Mouse (Mus musculus) testis, adult 2 months (tissue): ENCODE results near the gene Rpl41. TPM values are rescaled to one million over a fixed set of nuclear protein-coding genes. Genes with fewer than 3 reads are reported as not detected.

ENCODE experiments used
- H3K27ac ChIP-seq: fragments of 200-500 bp; 2 replicates; pipeline ENCODE4 v1.5.1; 2012; ENCODE audit warnings: low read depth, low read length; ENCODE audit not compliant: control insufficient read depth, insufficient read depth
- H3K27me3 ChIP-seq: fragments of 200-500 bp; 2 replicates; pipeline ENCODE4 v1.6.1; 2012; ENCODE audit warnings: mild to moderate bottlenecking, low read length, moderate library complexity; ENCODE audit not compliant: control insufficient read depth, insufficient read depth
- H3K36me3 ChIP-seq: fragments of 200-500 bp; 2 replicates; pipeline ENCODE4 v1.6.1; 2012; ENCODE audit warnings: mild to moderate bottlenecking, low read length; ENCODE audit not compliant: control insufficient read depth, insufficient read depth
- H3K4me1 ChIP-seq: fragments of 200-500 bp; 2 replicates; pipeline ENCODE4 v1.6.1; 2012; ENCODE audit warnings: low read length; ENCODE audit not compliant: control insufficient read depth, insufficient read depth
- H3K4me3 ChIP-seq: fragments of 200-500 bp; 2 replicates; pipeline ENCODE4 v1.5.1; 2012; ENCODE audit warnings: low read depth, mild to moderate bottlenecking, low read length, moderate library complexity, mixed read lengths; ENCODE audit not compliant: control insufficient read depth
- CTCF ChIP-seq: fragments of 200-500 bp; IDR thresholded peaks from 2 replicates; pipeline ENCODE4 v1.5.1; 2012; ENCODE audit warnings: low read depth, mild to moderate bottlenecking, inconsistent platforms, low read length, moderate library complexity; ENCODE audit not compliant: control insufficient read depth, insufficient read depth, insufficient replicate concordance
- POLR2A ChIP-seq: fragments of 200-500 bp; IDR thresholded peaks from 2 replicates; pipeline ENCODE4 v1.6.1; 2012; ENCODE audit warnings: low read depth, mild to moderate bottlenecking, inconsistent platforms, low read length, moderate library complexity; ENCODE audit not compliant: control insufficient read depth
- polyA plus RNA-seq: library from polyadenylated mRNA; depleted of rRNA; stranded (reverse); fragments of >200 nt; gene quantifications from 2 replicates; pipeline ENCODE4 v1.2.3, GENCODE M21; 2012

The Rpl41 gene
- polyA plus RNA-seq, 1 experiment: 1,504 TPM

DNA sequence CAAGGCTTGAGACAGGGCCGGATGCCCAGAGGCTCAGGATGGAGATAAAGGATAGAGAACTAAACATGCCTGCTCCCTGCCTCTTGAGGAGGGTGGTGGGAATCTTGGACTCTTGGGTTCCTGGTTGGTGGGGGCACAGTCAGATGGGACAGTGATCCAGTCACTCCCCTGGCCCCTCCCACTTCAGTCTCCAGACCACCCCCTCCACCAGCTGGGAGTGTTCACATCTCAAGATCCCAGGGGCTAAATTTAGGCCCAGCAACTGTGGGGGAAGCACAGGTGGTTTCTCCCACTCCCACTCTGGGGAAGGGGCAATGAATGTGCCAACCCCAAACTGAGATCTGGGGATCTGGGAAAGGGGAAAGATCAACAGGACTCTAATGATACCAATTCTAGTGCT, 39.0 kb upstream of the Rpl41 start:
- Histone ChIP-seq H3K4me3 (no peak overlapping the region), H3K27me3 (no peaks in the 10 kb centered on the region; the same call in 1 of the 2 replicates), H3K4me1 (peaks cover 24% of the 10 kb centered on the region), H3K36me3 (no peaks in the 10 kb centered on the region), H3K27ac (no peak overlapping the region)
- TF ChIP-seq CTCF (no peak), POLR2A (no peak)

DNA sequence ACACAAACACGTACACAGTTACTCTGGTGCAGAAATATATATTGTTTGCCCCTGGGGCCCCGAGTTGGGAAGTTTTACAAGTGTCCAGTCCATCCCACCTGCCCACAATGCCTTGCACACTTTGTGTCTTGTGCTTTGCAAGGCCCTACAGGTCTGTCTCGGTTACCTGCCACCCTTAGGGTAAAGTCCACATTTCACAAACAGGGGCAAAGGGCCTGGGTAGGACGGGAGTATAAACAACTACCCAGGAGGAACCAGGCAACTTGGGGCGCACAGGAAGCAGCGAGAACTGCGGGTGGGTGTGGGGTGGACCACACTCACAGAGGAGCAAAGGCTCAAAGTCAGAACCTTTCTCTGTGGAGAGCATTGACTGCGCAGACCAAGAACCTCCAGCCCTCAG, 38.6 kb upstream of the Rpl41 start:
- Histone ChIP-seq H3K4me1 (peaks cover 26% of the 10 kb centered on the region), H3K27ac (no peak overlapping the region), H3K4me3 (no peak overlapping the region), H3K27me3 (no peaks in the 10 kb centered on the region; the same call in 1 of the 2 replicates), H3K36me3 (no peaks in the 10 kb centered on the region)
- TF ChIP-seq CTCF (no peak), POLR2A (no peak)

DNA sequence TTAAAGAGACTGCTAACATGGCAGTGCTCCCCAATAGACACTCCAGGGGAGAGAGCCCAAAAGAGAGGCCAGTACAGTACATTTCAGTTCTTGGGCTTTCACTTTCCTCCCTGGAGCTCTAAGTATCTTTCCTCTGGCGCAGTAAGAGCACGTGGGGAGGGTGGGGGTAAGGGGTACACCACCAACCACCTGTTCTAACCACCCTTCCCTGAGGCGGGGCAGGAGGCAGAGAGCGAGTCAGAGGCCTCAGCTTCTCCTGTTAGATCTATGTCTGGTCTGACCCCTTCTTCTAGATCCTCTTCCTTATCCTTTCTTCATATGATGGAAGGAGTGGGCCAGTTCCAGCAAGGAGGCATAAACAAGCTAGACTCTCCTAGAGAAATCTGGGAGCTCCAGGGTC, 38.0 kb upstream of the Rpl41 start:
- Histone ChIP-seq H3K36me3 (no peaks in the 10 kb centered on the region), H3K4me3 (no peak overlapping the region), H3K27ac (no peak overlapping the region), H3K27me3 (no peaks in the 10 kb centered on the region; the same call in 1 of the 2 replicates), H3K4me1 (peaks cover 26% of the 10 kb centered on the region)
- no peak for TF ChIP-seq CTCF
- TF ChIP-seq POLR2A: no peak

DNA sequence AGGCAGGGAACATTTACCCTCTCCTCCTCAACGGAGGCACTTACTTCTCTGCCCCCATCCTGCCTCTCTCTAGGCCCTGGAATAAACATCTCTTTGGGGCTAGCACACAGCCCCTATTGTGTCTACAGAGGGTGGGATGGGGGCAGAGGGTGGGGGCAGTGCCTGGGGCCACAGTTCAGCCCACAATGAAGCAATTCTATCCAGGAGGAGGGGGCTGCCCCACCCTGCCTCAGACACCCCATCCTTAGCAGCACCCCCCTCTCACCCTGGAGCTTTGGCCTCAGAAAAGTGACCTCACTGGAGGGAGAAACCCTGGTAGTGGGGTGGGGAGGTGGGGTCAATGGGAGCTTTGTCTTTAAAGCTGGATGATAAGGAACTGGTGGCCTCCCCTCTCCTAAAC, 37.4 kb upstream of the Rpl41 start:
- Histone ChIP-seq H3K27me3 (no peaks in the 10 kb centered on the region; the same call in 1 of the 2 replicates), H3K4me1 (peaks cover 26% of the 10 kb centered on the region), H3K27ac (no peak overlapping the region), H3K36me3 (no peaks in the 10 kb centered on the region), H3K4me3 (no peak overlapping the region)
- TF ChIP-seq POLR2A: no peak
- no peak for TF ChIP-seq CTCF

DNA sequence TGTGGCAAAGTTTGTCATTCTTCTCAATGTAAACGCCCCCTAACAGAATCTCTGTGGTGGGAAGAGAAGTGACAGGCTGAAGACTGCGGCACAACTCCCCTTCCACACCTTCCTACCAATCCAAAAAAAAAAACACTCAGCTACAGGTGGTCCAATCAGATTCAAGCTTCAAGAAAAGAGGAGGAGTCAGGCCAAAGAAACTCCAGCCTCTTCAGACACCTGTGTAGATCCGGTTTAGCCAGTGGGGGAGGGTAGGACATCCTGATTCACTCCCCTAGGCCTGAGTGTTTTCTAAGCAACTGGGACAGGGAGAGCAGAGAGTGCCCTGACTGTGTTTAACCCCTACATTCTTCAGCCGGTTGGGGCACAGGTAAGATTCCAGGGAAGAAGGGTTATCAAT, 35.3 kb upstream of the Rpl41 start:
- Histone ChIP-seq H3K27ac (no peak overlapping the region), H3K36me3 (no peaks in the 10 kb centered on the region), H3K27me3 (no peaks in the 10 kb centered on the region; the same call in 1 of the 2 replicates), H3K4me1 (peaks cover 18% of the 10 kb centered on the region), H3K4me3 (no peak overlapping the region)
- TF ChIP-seq CTCF (no peak), POLR2A (no peak)

DNA sequence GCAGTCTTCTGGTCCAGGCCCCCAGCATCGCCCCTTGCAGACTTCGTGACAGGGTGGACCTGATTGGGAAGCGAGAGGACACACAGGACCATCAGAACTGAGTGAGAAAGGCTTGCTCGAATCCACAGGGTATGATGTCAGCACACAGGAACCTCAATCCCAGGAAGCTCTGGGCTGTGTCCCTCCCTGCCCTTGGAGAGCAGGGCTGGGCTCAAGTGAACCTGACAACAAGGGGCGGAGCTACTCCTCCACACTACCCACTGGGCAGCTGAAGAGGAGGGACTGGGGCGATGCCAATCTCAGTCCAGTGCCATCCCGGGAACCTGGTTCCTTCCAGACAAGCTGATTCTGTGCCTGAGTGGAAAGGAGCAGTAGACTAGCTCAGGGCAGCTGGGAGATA, 34.5 kb upstream of the Rpl41 start:
- H3K4me1 ChIP-seq: peaks cover 13% of the 10 kb centered on the region
- H3K36me3 ChIP-seq: no peaks in the 10 kb centered on the region
- H3K27ac ChIP-seq: no peak overlapping the region
- TF ChIP-seq CTCF: no peak
- no peak for TF ChIP-seq POLR2A
- H3K27me3 ChIP-seq: no peaks in the 10 kb centered on the region
- no peak overlapping the region for H3K4me3 ChIP-seq

DNA sequence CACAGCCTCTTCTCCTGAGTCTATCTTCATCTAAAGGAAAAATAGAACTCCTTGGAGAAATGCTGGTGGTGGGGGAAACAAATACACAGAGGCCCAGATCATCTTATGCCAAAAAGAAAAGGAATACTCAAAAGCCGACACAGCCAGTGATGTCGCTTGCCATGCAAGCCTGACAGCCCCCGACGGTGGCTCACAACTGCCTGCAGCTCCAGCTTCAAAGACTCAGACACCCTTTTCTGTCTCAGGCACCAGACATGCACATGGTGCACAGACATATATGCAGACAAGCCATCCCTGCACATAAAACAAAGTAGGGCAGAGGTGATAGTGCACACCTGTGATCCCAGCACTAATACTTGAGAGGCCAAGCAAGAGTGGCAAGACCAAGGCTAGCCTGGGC, 30.6 kb upstream of the Rpl41 start:
- Histone ChIP-seq H3K4me1 (peaks cover 13% of the 10 kb centered on the region), H3K4me3 (no peak overlapping the region), H3K27me3 (no peaks in the 10 kb centered on the region), H3K27ac (no peak overlapping the region), H3K36me3 (no peaks in the 10 kb centered on the region)
- no peak for TF ChIP-seq CTCF
- no peak for TF ChIP-seq POLR2A

DNA sequence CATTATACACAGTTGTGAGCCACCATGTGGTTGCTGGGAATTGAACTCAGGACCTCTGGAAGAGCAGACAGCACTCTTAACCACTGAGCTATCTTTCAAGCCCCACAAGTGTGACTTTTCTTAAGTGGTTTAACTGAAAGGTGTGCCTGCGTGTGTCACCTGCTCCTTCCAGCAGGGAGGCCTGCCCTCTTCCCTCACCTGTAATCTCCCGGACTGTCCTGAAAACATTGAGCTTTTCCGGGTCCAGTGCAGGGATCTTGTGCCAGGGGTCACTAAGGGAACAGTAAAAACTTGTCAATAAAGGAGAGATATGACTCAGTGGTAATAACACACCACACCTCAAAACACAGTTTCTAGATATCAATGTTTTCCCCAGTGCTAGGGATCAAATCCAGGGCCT, 30.2 kb upstream of the Rpl41 start:
- H3K4me3 ChIP-seq: no peak overlapping the region
- no peaks in the 10 kb centered on the region for H3K27me3 ChIP-seq
- H3K4me1 ChIP-seq: peaks cover 11% of the 10 kb centered on the region
- H3K36me3 ChIP-seq: no peaks in the 10 kb centered on the region
- TF ChIP-seq CTCF: no peak
- TF ChIP-seq POLR2A: no peak
- no peak overlapping the region for H3K27ac ChIP-seq
